Mouse (Mus musculus): Measurements from ENCODE around the gene Rgs3.

The Rgs3 gene

GRCm38 (mm10) chr4:62605856-62606541, 46.4 kb downstream of the Rgs3 start:
- no peak for DNase-seq (ENCODE audit: low read depth, low spot score)

GRCm38 (mm10) chr4:62606542-62606882, 46.9 kb downstream of the Rgs3 start:
- no peak for DNase-seq (ENCODE audit: low read depth, low spot score)

DNA sequence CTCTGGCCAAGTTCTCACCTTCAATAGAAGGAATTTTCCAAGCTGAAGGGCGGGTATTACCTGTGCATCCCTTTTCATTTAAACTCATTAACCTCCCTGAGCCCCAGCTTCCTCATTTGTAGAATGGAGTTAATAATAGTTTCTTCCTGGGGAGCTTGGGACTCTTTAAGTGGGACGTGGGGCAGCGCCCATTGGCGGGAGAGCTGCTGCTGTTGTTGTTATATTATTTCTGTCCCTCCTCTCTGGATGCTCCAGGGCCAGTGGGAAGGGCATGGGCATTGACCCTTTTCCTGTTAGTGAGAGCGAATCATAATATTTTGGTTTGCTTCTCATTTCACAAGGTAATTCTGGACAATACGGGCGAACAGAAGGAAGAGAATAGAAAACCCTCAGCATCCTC, 47.3 kb downstream of the Rgs3 start:
- no peak for DNase-seq (ENCODE audit: low read depth, low spot score)

GRCm38 (mm10) chr4:62607345-62607744, 47.7 kb downstream of the Rgs3 start:
- no peak for DNase-seq (ENCODE audit: low read depth, low spot score)

- DNase-seq (ENCODE audit: low read depth, low spot score): no peak
These were observed 48.2 kb downstream of the Rgs3 start for GRCm38 (mm10) chr4:62607805-62608204.

DNA sequence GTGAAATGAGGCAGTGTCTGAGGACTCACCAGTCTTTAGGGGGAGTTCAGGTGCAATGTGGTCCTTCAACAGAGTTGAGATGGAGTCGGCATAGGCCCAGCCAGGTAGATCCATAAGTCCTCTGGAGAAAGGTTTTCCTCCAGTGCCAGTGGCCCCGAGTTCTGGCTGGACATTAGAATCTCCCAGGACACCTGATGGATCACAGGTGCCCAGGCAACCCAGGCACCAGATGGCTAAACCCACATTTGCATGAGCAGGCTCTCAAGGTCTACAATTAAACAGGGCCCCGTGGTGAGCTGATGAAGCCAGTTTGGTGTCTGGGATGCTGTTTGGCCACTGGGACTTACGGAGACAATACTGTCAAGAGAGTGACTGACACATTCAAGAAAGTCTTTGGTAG, 49.7 kb downstream of the Rgs3 start:
- no peak for DNase-seq (ENCODE audit: low read depth, low spot score)

DNA sequence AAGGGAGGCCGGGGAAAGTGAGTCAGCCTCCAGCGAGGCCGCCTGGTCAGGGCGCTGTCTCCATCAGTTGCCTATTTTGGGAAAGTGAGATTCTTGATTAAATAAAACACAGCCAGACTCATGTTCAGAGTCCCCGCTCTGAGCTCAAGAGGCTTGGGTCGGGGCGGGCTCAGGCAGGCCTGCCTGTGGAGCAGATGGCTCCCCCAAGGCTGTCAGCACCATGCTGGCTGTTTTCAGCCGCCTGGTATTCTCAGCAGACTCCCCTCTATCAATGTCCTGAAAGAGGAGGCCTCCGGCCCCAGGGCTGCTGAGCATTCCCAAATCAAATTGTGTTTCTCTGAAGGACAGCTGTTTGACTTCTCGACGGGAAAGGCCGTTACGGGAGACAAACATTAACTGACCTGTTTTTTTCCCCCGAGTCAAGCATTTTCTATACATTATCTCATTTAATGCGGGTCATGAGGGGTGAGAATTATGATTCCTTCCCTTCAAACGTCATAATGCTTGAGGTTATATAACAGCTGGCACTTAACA, 50.6 kb downstream of the Rgs3 start:
- no peak for DNase-seq (ENCODE audit: low read depth, low spot score)

DNA sequence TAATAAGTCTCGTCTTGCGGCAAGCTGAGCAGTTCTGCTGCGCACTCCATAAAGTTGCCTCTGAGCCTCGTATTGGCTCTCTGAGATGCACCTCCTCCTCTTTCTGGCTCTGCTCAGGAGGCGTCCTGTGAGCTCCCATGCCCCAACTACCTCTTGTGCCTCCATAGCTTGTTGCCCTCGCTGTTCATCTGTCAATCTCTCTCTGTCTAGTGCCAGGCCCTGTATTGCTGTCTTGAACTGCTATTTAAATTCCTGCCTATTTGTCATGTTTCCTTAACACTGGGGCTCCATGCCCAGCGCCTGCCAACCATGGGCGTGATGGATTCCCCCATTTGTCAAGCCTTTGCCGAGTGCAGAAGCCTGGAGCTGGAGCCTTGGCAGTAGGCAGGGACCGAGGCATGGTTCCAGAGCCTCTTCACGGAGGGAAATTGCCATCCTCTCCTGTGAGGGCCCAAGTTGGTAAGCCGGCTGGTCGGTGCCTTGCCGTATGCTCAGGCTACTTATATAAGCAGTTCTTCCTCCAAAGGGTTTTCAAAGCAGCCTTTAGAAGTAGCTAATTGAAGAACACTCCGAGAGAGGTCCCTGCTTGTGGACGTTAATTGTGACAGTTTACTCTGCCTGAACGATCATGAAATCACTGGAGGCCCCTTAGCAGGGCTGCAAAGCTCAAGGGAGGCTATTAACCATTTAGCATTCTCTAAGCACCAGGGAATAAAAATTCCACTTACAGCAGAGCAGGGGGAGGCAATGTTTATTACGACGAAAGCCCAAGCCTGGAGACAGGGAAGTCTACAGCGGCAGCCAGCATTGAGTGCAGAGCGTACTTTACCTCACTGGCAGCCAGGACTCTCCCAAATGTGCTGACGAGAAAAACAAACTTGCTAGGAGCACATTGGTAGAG, 53.2 kb downstream of the Rgs3 start:
- DNase-seq (ENCODE audit: low read depth, low spot score): no peak

DNA sequence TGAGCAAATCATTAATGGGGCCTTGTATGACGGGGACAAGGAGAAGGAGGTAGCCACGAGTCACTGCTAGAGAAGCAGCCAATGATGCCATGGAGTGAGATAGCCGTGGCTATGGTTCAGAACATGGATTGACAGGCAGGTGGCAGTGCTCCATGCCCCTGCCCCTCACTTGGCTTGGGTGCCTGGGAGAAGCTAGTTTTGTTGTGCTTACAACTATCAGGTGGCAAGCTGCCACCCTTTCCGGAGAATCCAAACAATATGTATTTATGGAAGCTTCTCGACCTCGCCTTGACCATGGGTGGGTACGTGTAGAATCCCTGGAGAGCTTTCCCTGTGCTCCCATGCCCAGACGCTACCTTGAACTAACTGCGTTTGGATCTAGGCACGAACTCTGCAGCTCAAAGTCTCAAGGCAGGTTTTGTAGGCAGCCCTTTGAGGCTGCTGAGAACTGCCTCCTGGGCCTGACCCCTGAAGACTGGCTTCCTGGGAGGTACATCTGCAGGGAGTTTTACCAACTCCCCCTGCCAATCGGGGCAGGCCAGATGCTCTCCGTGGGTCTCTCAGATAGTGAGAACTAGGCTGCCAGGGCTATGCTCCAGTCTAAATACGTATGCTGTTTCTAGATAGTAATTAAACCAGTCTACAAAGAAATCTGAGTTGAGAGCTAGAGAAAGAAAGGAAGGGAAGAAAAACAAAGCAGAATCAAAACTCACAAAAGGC, 54.2 kb downstream of the Rgs3 start:
- DNase-seq (ENCODE audit: low read depth, low spot score): no peak

DNA sequence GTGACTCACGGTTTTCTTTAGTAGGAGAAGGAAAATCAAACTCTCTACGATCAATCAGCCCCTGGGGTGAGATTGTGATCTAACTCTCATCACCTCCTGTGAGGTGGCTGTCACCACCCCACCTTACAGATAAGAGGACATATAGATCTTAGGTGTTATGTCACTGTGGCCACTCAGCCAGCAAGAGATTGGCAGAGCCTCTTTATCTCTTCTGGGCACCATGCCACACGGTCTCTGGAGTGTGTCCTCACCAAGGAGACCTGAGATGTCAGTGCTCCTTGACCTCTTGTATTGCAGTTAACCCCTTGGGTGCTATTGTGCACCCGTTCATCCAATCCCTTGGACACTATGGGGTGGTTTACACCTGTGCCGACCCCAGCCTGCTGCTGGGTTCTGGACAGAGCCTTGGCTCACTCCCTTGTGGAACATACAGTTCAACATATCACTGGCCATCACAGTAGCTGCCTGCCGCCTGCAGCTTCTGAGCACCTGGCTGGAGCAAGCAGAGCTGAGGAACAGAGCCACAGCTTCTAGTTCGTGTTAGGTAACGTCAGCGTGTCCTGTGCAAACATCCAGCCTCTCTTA, 58.3 kb downstream of the Rgs3 start:
- no peak for DNase-seq (ENCODE audit: low read depth, low spot score)

DNA sequence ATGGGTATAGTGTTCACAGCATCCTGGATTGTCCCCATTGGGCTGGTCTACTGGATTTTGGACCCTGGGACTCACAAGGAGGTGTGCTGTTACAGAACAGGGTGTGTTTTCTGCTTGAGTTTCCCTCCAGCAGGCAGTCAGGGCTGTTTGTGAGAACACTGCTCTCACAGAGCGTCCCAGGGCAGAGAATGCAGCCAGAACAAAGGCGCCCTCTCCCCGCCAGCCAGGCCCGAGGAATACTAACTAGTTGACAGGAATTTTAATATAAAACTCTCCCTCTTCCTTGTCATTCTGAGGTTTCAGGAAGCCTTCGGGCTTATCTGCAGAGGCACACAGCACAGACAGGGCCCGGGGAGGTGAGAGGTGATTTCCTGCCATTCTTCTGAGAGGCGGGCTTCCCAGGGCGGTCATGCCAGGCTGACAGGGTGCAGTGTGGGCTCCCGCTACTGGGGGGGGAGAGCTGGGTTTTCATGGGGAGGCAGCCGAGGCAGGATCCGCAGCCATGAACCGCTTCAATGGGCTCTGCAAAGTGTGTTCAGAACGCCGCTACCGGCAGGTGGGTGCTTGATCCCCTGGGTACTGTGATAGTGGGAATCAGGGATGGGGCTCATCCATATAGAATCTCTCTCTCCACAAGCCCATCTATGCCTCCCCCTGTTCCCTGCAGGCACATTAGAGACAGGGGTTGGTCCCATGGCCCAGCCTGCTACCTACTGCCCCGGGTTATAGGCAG, 59.8 kb downstream of the Rgs3 start:
- DNase-seq (ENCODE audit: low read depth, low spot score): no peak

GRCm38 (mm10) chr4:62619965-62620244, 60.3 kb downstream of the Rgs3 start:
- no peak for DNase-seq (ENCODE audit: low read depth, low spot score)

DNA sequence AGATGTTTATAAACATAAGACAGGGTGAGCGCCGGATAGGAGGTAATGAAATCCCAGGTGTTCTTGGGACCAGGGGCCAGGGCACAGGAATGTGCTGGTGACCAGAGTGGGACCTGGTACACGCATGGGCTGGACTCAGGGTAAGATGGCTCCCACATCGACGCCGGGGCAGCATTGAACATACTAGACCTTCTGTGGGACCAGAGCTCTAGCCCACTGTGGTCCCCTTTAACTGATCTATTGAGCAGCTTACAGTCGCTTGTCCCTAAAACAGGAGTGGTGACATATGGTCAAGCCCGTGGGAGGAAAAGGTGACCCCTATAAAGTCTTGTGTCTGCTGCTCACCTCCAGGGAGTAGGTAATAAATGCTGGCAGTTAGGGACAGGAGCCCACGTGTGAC, 61.5 kb downstream of the Rgs3 start:
- DNase-seq (ENCODE audit: low read depth, low spot score): no peak

DNA sequence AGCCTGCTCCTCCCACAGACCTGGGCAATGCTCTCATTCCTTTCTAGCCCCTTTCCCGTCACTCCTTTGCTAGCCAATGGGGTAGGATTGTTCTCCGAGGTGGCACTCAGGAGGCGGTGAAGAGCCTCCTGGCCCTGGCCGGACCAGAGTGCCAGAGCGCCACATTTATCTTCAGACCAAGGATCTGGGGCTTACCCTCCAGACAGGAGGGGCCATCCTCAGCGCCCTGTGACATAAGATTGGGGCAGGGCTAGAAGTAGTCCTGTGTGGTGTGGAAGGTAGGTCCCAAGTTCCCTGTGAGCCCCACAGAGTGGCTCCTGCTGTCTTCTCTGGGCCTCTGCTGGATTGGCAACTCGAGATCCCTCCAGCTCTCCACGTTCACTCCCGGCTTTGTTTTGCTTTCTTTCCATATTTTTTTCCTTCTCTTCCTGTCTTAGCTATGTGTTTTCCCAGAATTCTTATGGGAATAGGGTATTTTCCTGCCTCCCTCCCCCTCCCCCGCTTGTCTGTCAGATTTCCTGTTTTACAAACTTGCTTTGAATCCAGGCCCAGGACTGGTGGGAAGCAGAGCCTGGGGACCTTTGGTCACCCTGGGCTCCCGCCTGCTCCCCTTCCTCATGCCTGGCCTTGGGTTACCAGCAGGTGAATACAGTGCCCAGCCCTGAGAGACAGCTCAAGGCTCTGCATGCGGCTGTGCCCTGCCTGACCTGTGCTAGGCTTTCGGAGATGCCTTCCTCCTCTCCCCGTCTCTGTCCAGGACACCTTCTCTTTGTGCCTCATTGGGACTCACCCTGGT, 62.4 kb downstream of the Rgs3 start:
- no peak for DNase-seq (ENCODE audit: low read depth, low spot score)

DNA sequence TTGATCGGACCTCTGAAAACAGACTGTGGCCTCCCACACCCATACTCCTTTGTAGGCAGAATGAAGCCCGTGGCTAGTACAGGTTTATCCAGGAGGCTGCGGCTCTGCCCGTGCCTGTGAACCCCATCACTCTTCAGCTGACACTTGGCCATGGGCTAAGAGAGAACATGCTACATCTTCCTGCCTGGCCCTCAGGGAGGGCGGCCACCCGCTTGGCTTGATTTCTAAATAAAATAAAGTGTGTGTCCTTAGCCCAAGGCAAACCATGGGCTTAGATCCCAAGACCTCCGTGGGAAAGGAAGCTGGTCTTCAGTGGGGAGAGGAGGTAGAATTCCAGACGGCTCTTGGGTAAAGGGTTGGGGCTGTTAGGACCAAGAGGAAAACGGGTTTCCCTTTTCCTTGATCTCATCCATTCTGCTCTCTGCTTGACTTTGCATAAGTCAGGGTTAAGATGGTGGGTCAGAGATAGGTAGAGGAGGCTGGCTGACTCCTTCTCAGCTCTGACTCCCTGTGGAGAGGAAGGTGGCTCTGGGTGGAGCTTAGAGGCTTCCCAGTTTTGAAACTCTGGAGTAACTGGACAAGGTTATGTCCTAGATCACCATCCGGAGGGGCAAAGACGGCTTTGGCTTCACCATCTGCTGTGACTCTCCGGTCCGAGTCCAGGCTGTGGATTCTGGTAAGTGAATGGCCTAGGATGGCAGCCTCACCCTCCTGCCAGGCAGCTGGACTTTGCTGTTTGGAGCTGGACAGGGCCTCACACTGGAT, 63.8 kb downstream of the Rgs3 start:
- DNase-seq (ENCODE audit: low read depth, low spot score): no peak

DNA sequence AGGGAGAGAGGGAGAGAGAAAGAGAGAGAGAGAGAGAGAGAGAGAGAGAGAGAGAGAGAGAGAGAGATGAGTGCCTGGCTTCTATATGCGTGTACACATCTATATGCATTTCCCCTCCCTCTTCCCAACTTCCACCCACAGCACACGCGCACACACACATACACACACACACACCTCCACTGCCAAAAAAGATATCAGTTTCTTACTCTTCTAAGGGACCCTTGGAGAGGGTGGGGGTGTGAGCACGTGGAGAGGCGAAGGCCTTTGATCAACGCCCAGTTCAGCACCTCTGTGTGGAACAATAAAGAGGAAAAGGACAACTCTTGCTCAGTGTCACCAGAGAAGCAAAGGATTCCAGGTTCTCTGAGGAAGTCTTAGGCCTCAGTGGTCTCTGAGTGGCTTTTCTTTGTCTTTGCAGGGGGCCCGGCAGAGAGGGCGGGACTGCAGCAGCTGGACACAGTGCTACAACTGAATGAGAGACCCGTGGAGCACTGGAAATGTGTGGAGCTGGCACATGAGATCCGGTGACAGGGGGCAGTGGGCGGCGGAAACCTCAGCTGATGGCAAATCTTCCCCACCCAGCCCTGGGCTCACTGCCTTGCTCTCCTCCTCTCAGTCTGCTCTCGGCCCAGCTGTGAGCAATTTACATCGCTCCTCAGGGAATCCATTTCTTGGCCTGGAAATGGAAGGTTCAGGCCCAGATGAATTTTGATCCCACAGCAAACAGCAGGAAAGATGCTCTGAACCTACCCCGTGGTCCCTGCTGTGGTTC, 65.2 kb downstream of the Rgs3 start:
- peak; percentile 61 for DNase-seq (ENCODE audit: low read depth, low spot score)

- no peak for DNase-seq (ENCODE audit: low read depth, low spot score)
These were observed 65.9 kb downstream of the Rgs3 start for GRCm38 (mm10) chr4:62625451-62626061.

GRCm38 (mm10) chr4:62626228-62627026, 66.8 kb downstream of the Rgs3 start:
- no peak for DNase-seq (ENCODE audit: low read depth, low spot score)
